Mouse (Mus musculus) B cell, adult 62 days (primary cell): ENCODE measurements around the gene Trmt2a. TPM values are rescaled to one million over a fixed set of nuclear protein-coding genes. Genes with fewer than 3 reads are reported as not detected.

Experiments
- total RNA-seq: library from RNA; stranded (reverse); gene quantifications from 4 replicates; pipeline ENCODE4 v1.2.4, GENCODE M21; 2023

Trmt2a gene
- 142 to 160 TPM (median 149 TPM) in 4 replicates for total RNA-seq

DNA sequence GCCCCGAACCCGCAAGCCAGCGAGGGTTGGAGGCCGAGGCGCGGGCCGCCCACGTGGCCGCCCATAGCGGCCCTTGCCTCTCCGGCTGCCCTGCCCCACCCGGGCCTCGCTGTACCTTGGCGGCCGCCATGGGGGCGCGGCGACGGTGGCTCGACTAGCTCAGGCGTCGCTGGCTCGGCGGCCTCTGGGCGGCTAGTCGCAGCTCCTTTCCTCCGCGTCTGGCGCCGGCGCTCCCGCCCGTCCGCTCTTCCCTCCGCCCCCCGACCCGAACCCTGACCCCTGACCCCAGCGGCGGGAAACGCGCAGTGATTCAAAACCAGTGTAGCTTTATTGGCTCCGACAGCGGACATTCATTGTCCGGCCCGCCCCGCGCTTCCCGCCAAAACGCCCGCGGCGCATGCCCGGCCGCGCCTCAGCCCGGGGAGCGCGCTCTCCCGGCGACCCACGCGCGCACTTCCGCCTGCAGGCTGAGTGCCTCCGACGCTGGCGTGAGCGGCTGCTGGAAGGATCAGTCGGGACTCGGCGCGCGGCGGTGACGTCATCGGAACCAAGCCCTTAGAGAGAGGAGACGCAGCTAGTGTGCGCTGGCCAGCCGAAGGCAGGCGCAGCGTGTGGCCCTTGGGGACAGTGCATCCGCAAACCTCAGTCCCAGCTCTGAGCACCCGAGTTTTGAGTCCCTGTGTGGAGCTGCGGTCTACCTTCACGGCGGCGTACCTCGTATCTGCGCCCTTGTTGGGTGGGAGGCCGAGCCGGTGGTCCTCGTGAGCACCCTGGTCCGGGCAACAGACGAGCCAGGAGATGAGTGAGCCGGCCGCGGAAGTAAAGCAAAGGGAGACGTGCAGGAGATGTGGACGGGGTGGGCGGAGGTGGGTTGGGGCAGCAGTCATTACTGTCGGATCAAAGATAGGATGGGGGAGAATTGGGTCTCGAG lies at the start of gene Trmt2a, which contains the start of gene Ranbp1:
Trmt2a (plus strand) TSS at position 247 of the 931 bp plus-strand sequence.
Ranbp1 (minus strand) TSS at position 300 of the 931 bp plus-strand sequence.

DNA sequence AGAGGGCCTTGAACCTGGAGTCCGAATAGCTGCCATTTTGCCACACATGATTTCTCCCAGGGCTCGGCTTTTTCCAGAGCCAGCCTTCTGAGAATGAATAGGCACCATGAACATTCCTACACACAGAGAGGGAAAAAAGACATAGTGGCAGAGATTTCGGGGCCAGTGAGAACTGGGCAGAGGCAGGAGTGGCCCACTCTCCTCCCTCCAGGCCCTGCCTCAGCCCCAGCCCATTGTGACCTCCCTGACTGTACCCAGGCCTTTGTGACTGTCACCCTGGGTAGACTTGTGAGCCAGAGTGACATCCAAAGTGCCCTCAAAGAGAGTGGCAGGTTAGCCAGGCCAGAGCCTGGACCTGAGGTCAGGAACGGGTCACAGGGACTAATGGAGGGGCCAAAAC lies 30.9 kb upstream of the Trmt2a start, which contains the start of gene Ccdc188:
Ccdc188 (plus strand) TSS at position 301 of the 400 bp plus-strand sequence.

DNA sequence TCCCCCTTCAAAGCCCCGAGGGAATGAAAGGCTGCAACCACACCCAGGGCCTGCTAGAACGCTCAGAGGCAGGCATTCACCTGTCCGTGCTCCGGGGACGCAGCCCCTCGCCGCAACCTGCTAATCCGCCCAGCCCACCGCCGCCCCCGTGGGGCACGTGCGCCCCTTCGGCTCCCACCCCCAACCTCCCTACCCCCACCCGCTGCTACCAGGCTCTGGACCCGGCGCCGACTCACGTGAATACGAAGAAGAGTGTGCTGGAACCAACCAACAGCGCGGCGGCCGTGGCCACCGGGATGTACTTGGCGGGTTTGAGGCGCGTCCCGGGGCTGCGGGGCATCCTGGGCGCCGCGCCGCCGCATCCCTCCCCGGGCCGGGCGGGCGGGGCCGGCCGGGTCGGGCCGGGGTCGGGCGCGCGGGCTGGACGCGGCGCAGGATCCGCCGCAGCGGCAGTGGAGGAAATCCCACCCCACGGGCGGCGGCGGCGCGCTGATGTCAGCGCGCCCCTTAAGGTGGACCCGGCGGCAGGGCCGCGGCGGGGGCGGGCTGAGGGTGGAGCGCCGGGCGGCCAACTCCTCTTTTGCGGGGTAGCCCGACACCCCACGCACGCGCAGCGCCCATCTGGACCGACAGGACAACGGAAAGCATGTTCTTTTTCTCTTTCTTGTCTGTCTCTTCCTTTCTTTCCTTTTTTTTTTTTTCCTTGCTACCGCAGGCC lies 13.6 kb upstream of the Trmt2a start, which contains the start of gene Zdhhc8:
Zdhhc8 (minus strand) TSS at position 466 of the 718 bp plus-strand sequence.

DNA sequence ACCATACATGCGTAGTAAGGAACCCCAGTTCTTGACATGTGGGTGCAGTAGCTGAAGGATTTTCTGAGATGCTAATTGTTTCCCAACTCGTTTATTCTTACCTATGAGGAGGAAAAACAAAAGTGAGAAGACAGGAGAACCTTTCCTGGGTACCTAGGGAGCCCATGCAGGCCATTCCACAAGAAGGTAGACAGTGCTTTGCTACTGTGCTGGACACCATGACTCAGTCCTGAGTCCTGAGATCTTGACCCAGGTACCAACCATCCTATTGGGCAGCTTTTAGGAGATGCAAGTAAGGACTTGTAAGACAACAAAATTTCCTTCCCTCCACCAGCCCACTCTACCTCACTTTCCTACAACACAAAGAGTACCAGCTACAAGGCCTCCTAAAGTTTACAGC lies 9.7 kb downstream of the Trmt2a start, which contains the start of gene Gm49776:
Gm49776 (minus strand) TSS at position 101 of the 400 bp plus-strand sequence.

DNA sequence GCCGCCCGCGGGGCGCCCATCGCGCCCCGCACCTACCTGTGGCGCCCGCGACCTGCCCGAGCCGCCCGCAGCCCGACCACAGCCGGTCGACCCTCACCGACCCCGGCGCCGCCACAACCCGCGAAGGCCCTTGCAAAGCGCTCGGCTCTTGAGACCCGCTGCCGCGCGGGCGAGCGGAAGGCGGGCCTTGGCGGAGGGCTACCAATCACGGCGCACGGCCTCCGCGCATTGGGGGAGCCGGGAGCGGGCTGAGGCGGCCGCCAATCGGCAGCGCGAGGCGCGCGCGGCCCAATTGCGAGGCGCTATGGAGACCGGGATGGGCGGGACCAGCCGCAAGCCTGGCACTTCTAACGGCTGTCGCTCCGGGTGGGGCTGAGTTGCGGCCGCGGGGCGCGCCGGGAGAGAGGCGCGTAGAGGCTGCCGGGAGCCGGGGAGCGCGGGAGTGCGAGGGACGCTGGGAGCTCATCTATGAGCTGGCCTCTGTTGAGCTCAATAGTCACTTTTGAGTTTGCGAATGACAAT lies 40.6 kb downstream of the Trmt2a start, which contains the start of gene Dgcr8:
Dgcr8 (minus strand) TSS at position 180 of the 522 bp plus-strand sequence.

Other genes starting within 250 kb of the Trmt2a start
- gene Dgcr6, start 195.8 kb upstream of the Trmt2a start, total RNA-seq: 19.8 to 24.5 TPM (median 22.1 TPM) in 4 replicates
- 8.8 to 15.6 TPM (median 12.1 TPM) in 4 replicates for gene Prodh, start 158.5 kb upstream of the Trmt2a start, total RNA-seq
- gene Rtn4r, start 121.0 kb upstream of the Trmt2a start, total RNA-seq: not detected in 4 replicates
- gene Ccdc188, start 30.8 kb upstream of the Trmt2a start, total RNA-seq: not detected in 4 replicates
- gene Zdhhc8, start 13.5 kb upstream of the Trmt2a start, total RNA-seq: 21.8 to 27.4 TPM (median 26.0 TPM) in 4 replicates
- 102 to 113 TPM (median 106 TPM) in 4 replicates for gene Ranbp1, start 53 bp downstream of the Trmt2a start, total RNA-seq
- gene Gm49776, start 9.6 kb downstream of the Trmt2a start, total RNA-seq: not detected in 4 replicates
- gene Dgcr8, start 40.6 kb downstream of the Trmt2a start, total RNA-seq: 35.2 to 42.1 TPM (median 37.9 TPM) in 4 replicates
- 27.1 to 37.4 TPM (median 31.0 TPM) in 4 replicates for gene Tango2, start 99.4 kb downstream of the Trmt2a start, total RNA-seq
- gene Arvcf, start 99.5 kb downstream of the Trmt2a start, total RNA-seq: 4.4 to 7.0 TPM (median 6.1 TPM) in 4 replicates
- 16.0 to 20.5 TPM (median 20.2 TPM) in 4 replicates for gene Txnrd2, start 177.7 kb downstream of the Trmt2a start, total RNA-seq
- 14.3 to 15.3 TPM (median 15.2 TPM) in 4 replicates for gene Comt, start 178.2 kb downstream of the Trmt2a start, total RNA-seq